Mouse (Mus musculus) ES-CJ7 (cell line): ENCODE data around the gene Cd44.

Experiments
- DNase-seq: peaks from one replicate; pipeline ENCODE4 v3.0.0; 2011; ENCODE audit warnings: low read depth, low spot score

Gene Cd44

GRCm38 (mm10) chr2:102763991-102764390 lies 137.5 kb downstream of the Cd44 start:
- DNase-seq: no peak

- no peak for DNase-seq
Observed at GRCm38 (mm10) chr2:102763176-102763575, 138.3 kb downstream of the Cd44 start.
